Mouse (Mus musculus) CD4-positive, CD25-positive, alpha-beta regulatory T cell (primary cell): Measurements from ENCODE around the gene Cd33. TPM values are rescaled to one million over a fixed set of nuclear protein-coding genes. Genes with fewer than 3 reads are reported as not detected.

Experiments
- polyA plus RNA-seq: library from polyadenylated mRNA; unstranded; fragments of 100-300 nt; shearing (Covaris generic); gene quantifications from one replicate; pipeline ENCODE4 v1.2.1, GENCODE M21; 2017

The Cd33 gene
- not detected for polyA plus RNA-seq

DNA sequence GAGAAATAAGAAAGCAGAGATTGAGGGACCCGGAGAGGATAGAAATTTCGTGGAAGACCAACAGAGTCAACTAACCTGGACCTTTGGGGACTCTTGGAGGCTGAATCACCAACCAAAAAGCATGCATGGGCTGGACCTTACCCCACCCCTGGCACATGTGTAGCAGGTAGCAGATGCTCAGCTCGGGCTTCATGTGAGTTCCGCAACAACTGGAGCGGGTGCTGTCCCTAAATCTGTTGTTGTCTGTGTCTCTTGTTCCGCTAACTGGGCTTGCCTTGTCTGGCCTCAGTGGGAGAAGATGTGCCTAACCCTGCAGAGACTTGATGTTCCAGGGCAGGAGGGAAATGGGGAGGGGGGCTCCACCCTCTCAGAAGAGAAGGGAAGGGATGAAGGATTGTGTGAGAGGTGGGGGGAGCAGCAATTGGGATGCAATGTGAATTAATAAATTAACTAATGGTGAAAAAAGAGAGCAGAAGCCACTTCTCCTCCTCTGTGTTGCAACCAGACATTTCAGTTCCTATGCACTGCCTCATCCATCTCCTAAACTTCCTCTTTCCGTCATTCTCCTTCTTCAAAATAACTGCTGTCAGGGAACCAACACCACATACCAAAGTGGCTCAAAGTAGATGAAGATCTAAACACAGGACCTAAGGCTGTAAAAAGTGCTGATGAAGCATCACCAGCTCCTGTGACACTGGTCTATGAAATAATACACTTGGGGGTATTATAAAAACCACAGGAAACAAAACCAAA lies at the start of gene Cd33:
Gene Cd33, minus strand, starts transcription at position 204 of the 753 bp plus-strand sequence.

DNA sequence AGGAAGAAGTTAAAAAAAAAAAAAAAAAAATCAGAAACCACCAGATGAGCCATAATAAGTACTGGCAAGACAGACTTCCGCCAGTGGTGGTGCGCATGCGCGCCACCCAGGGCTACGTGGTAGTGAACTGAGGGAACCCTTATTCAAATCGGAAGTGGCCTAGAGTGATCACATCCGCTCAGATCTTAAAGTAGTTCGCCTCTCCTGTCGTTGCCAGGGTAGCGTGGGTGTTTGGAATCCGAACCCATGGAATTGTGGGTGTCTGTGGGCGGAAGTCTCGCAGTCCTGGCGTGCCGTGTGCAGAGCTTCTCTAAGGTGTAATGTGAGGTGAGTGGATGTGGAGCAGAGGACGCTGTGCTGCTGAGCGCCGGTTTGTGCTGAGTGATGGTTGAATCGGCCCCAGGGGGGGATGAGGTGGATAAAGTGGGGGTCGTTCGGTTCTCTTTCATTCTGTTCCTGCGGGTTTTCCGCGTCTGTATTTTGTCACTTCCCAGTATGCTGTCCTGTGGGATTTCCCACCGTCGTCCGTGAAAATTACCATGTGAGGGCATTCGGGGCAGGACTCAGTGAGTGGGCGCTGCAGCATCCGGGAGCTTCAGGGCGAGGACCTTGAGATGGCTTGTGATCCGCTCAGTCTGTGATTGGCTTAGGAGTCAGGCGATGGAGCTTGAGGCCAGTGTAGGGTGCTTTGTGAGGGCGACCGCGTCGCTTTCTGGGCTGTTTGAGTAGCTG lies 35.4 kb upstream of the Cd33 start, which contains the start of gene Zfp719:
Gene Zfp719, plus strand, starts transcription at position 171 of the 732 bp plus-strand sequence.

GRCm38 (mm10) chr7:43562006-43562633 lies 17.9 kb upstream of the Cd33 start, which contains the start of gene Zfp658:
TSS of gene Zfp658 (plus strand) at chr7:43562256.

DNA sequence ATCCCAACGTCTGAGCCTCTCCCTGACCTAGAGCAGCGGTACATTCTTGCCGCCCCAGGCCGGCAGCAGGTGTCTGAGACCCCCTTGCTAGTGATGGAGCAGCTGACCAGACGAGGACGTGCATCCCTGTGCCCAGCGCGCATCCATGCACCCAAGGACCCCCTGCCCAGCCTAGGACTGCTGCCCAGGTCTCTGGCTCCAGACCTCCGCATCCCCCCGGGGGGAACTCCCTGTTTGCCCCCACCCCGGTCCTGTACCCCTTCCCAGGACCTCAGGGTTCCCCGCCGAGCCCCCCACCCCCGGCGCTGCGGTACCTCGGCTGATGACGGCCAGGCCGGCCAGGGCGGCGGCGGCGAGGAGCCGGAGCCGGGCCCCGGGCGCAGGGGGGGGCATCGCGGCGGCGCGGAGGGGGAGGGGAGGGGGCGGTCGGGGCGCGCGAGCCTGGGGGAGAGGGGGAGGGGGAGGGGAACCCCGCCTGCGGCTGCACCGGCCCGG lies 54.5 kb downstream of the Cd33 start, which contains the start of gene Iglon5:
Gene Iglon5, minus strand, starts transcription at position 445 of the 495 bp plus-strand sequence.

Other genes with a start within 250 kb of the Cd33 start
- 18.1 TPM for gene Zfp715, start 231.1 kb downstream of the Cd33 start, polyA plus RNA-seq
- not detected for gene Siglecf, start 193.1 kb downstream of the Cd33 start, polyA plus RNA-seq
- 0.78 TPM for gene Siglecg, start 136.2 kb downstream of the Cd33 start, polyA plus RNA-seq
- gene Lim2, start 116.8 kb downstream of the Cd33 start, polyA plus RNA-seq, result not detected
- 86.9 TPM for gene Nkg7, start 107.4 kb downstream of the Cd33 start, polyA plus RNA-seq
- gene Cldnd2, start 103.6 kb downstream of the Cd33 start, polyA plus RNA-seq, result not detected
- gene Etfb, start 100.3 kb downstream of the Cd33 start, polyA plus RNA-seq, result 121 TPM
- not detected for gene Gm45233, start 100.3 kb downstream of the Cd33 start, polyA plus RNA-seq
- 4.1 TPM for gene Vsig10l, start 81.3 kb downstream of the Cd33 start, polyA plus RNA-seq
- gene Iglon5, start 54.4 kb downstream of the Cd33 start, polyA plus RNA-seq, result 0.16 TPM
- gene 4931406B18Rik, start 38.5 kb downstream of the Cd33 start, polyA plus RNA-seq, result not detected
- gene Zfp658, start 17.8 kb upstream of the Cd33 start, polyA plus RNA-seq, result 5.6 TPM
- 8.7 TPM for gene Zfp719, start 35.2 kb upstream of the Cd33 start, polyA plus RNA-seq
- gene Zfp819, start 62.7 kb upstream of the Cd33 start, polyA plus RNA-seq, result not detected
- gene Ceacam18, start 90.3 kb upstream of the Cd33 start, polyA plus RNA-seq, result 0.08 TPM
- gene Siglece, start 115.7 kb upstream of the Cd33 start, polyA plus RNA-seq, result 0.60 TPM
- 14.0 TPM for gene Ctu1, start 127.6 kb upstream of the Cd33 start, polyA plus RNA-seq
- gene Klk14, start 146.0 kb upstream of the Cd33 start, polyA plus RNA-seq, result not detected
- not detected for gene Klk13, start 168.1 kb upstream of the Cd33 start, polyA plus RNA-seq
- not detected for gene Klk12, start 224.5 kb upstream of the Cd33 start, polyA plus RNA-seq
- 0.16 TPM for gene Klk11, start 230.2 kb upstream of the Cd33 start, polyA plus RNA-seq
- gene Klk10, start 236.6 kb upstream of the Cd33 start, polyA plus RNA-seq, result 0.17 TPM
- gene Klk9, start 247.5 kb upstream of the Cd33 start, polyA plus RNA-seq, result 0.39 TPM